Mouse (Mus musculus) hindbrain, embryonic 16.5 days (tissue): ENCODE data around the gene Npcd. TPM values are rescaled to one million over a fixed set of nuclear protein-coding genes. Genes with fewer than 3 reads are reported as not detected.

Experiments used
- ATAC-seq: fragments of 200-750 bp; cut with Nextera tagmentation; 2 replicates; pipeline ENCODE4 v1.8.0; 2017; ENCODE audit warnings: moderate TSS enrichment, moderate library complexity
- H3K27ac ChIP-seq: fragments of 300-500 bp; sonication (generic); 2 replicates; pipeline ENCODE4 v1.5.1; 2014; ENCODE audit warnings: low read depth, mild to moderate bottlenecking, control low read depth, low read length, moderate library complexity
- H3K27me3 ChIP-seq: fragments of 300-500 bp; sonication (generic); replicated peaks from 2 replicates; pipeline ENCODE4 v1.6.1; 2014; ENCODE audit warnings: low read length; ENCODE audit not compliant: control insufficient read depth, insufficient read depth
- H3K36me3 ChIP-seq: fragments of 300-500 bp; sonication (generic); 2 replicates; pipeline ENCODE4 v1.6.1; 2014; ENCODE audit warnings: mild to moderate bottlenecking, low read length, moderate library complexity, mixed read lengths; ENCODE audit not compliant: control insufficient read depth, insufficient read depth
- H3K4me1 ChIP-seq: fragments of 300-500 bp; sonication (generic); 2 replicates; pipeline ENCODE4 v1.6.1; 2014; ENCODE audit warnings: low read depth, low read length; ENCODE audit not compliant: control insufficient read depth, insufficient read depth
- H3K4me2 ChIP-seq: fragments of 300-500 bp; sonication (generic); 2 replicates; pipeline ENCODE4 v1.6.1; 2014; ENCODE audit warnings: mild to moderate bottlenecking, low read length, control low read depth, moderate library complexity
- H3K4me3 ChIP-seq: fragments of 300-500 bp; sonication (generic); 2 replicates; pipeline ENCODE4 v1.5.1; 2014; ENCODE audit warnings: mild to moderate bottlenecking, low read length, control low read depth, moderate library complexity
- H3K9ac ChIP-seq: fragments of 300-500 bp; sonication (generic); 2 replicates; pipeline ENCODE4 v1.6.1; 2014; ENCODE audit warnings: low read depth, mild to moderate bottlenecking, control low read depth, low read length, moderate library complexity
- H3K9me3 ChIP-seq: fragments of 300-500 bp; sonication (generic); 2 replicates; pipeline ENCODE4 v1.6.1; 2014; ENCODE audit warnings: mild to moderate bottlenecking, low read length, moderate library complexity; ENCODE audit not compliant: control insufficient read depth
- WGBS: fragments of 180-500 bp; shearing (Covaris S2); extraction: QIAGEN DNeasy Blood & Tissue Kit; methylation state at CpG from one replicate; pipeline ENCODE4 v1.1.7; 2014; 5-methylcytosine and 5-hydroxymethylcytosine counted together
- polyA plus RNA-seq: library from polyadenylated mRNA; unstranded; fragments of >200 nt; fragmentation: Nextera tagmentation; extraction: Ambion mirVana; gene quantifications from 2 replicates; pipeline ENCODE4 v1.2.1, GENCODE M21; 2015

Gene Npcd
- 0.41 and 0.67 TPM in 2 replicates for polyA plus RNA-seq

- H3K27me3 ChIP-seq: no peaks in the 10 kb centered on the region
- peak within 1 kb of the TSS; percentile 82 for H3K4me3 ChIP-seq
- ATAC-seq: peak; percentile 92
- peak within 1 kb of the TSS; percentile 98 for H3K27ac ChIP-seq
- peaks cover 41% of the 10 kb centered on the region for H3K4me1 ChIP-seq
- H3K4me2 ChIP-seq: peak within 1 kb of the TSS; percentile 97
- WGBS: 0% methylated on average over 53 of the region's 58 CpGs
- H3K9me3 ChIP-seq: no peaks in the 10 kb centered on the region
- H3K36me3 ChIP-seq: no peaks in the 10 kb centered on the region
- H3K9ac ChIP-seq: peak within 1 kb of the TSS; percentile 96
Observed at GRCm38 (mm10) chr15:79834130-79834880, at the start of gene Npcd, which contains the start of gene Cbx6. Gene Npcd, minus strand, starts transcription at chr15:79834237. Gene Cbx6, minus strand, starts transcription at chr15:79834688.

GRCm38 (mm10) chr15:79883352-79883822 is 49.4 kb upstream of the Npcd start:
- Histone ChIP-seq H3K27me3 (no peaks in the 10 kb centered on the region), H3K9ac (peak overlapping the region; percentile 80), H3K4me2 (peak overlapping the region; percentile 85), H3K36me3 (no peaks in the 10 kb centered on the region), H3K4me3 (peak overlapping the region; percentile 48), H3K27ac (peak overlapping the region; percentile 96), H3K9me3 (no peaks in the 10 kb centered on the region), H3K4me1 (peaks cover 3% of the 10 kb centered on the region)
- ATAC-seq: peak; percentile 92
- WGBS: under 1% methylated on average over 30 of the region's 30 CpGs

- peak overlapping the region; percentile 85 for H3K4me2 ChIP-seq
- H3K9me3 ChIP-seq: no peaks in the 10 kb centered on the region
- no peaks in the 10 kb centered on the region for H3K27me3 ChIP-seq
- peak; percentile 83 for ATAC-seq
- WGBS: 13% methylated on average over 19 of the region's 19 CpGs
- H3K27ac ChIP-seq: peak overlapping the region; percentile 96
- H3K4me1 ChIP-seq: peaks cover 3% of the 10 kb centered on the region
- peak overlapping the region; percentile 48 for H3K4me3 ChIP-seq
- H3K9ac ChIP-seq: peak overlapping the region; percentile 80
- H3K36me3 ChIP-seq: no peaks in the 10 kb centered on the region
Observed at GRCm38 (mm10) chr15:79882623-79883267, 48.7 kb upstream of the Npcd start.

DNA sequence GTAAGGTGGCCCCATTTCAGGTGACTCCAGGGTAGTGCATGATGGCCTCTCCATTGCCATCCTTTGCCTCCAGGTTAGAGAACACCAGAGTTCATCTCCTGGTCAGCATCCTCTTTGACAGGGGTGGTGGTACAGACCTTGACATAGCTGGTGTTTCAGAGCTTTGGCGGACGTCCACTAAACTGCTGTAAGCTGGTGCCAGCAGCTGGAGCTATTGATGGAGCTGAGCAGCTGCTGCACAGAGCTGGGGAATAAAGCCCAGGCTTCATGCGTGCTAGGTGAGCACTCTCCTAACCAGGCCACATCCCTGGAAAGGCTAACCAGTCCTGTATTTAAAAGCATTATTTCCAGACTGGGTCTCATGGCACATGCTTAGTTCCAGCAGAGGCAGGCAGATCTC is 46.4 kb upstream of the Npcd start:
- peaks cover 3% of the 10 kb centered on the region for H3K4me1 ChIP-seq
- H3K9me3 ChIP-seq: no peaks in the 10 kb centered on the region
- no peak for ATAC-seq
- H3K9ac ChIP-seq: no peak overlapping the region
- H3K27me3 ChIP-seq: no peaks in the 10 kb centered on the region
- H3K27ac ChIP-seq: no peak overlapping the region
- H3K4me2 ChIP-seq: no peak overlapping the region
- no peaks in the 10 kb centered on the region for H3K36me3 ChIP-seq
- no peak overlapping the region for H3K4me3 ChIP-seq
- 74% methylated on average over 3 of the region's 3 CpGs for WGBS

DNA sequence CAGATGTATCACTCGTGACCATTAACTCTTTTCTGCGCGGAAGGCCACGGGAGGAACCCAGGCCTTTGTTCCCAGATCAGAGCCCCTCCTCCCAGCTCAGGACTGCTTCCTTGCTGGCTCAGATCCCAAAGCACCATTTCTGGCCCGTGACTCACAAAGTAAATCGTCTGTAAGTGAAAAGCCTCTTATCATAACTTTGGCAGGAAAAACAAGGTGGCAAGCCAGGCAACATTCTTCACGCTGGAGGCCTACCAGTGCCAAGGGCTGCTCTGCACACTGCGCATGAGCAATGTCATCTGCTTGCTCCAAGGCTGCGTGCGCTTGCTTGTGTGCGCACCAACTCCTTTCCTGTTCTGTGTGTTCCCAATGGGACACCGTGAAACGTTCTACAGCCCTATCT is 45.3 kb upstream of the Npcd start:
- no peaks in the 10 kb centered on the region for H3K9me3 ChIP-seq
- ATAC-seq: 0 out of 2 replicates have a peak, but pooled peaks have one; percentile 32
- H3K4me2 ChIP-seq: peak overlapping the region; percentile 34; the same call in 1 of the 2 replicates
- peaks cover 3% of the 10 kb centered on the region for H3K4me1 ChIP-seq
- peak overlapping the region; percentile 71 for H3K27ac ChIP-seq
- peak overlapping the region; percentile 9; the same call in 1 of the 2 replicates for H3K9ac ChIP-seq
- H3K36me3 ChIP-seq: no peaks in the 10 kb centered on the region
- H3K4me3 ChIP-seq: no peak overlapping the region
- no peaks in the 10 kb centered on the region for H3K27me3 ChIP-seq
- WGBS: 43% methylated on average over 13 of the region's 13 CpGs

DNA sequence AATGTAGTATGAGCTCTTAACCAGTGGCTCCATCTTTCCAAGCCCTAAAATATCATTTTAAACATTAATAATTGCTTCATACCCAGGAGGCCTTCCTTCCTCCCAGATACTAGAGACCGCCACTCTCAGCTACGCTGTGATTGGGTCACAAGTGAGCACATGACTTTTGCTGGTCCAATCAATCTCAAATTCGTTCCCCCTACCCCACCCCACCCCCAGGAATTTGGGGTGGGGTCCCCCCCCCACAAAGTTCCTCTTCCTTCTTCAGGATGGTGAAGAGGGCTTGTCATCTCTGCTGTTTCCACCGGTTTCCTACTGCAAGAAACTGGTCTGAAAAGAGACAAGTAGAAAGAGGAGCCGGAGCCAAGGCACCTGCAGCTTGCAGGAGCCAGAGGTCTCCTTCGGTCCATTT is 44.7 kb upstream of the Npcd start:
- Histone ChIP-seq H3K4me1 (peaks cover 3% of the 10 kb centered on the region), H3K9me3 (no peaks in the 10 kb centered on the region), H3K9ac (no peak overlapping the region; the same call in 1 of the 2 replicates), H3K27ac (peak overlapping the region; percentile 71), H3K36me3 (no peaks in the 10 kb centered on the region), H3K4me3 (no peak overlapping the region), H3K4me2 (peak overlapping the region; percentile 34; the same call in 1 of the 2 replicates), H3K27me3 (no peaks in the 10 kb centered on the region)
- 64% methylated on average over 6 of the region's 6 CpGs for WGBS
- no peak for ATAC-seq

- no peak for ATAC-seq
- Histone ChIP-seq H3K27ac (no peak overlapping the region), H3K4me2 (no peak overlapping the region), H3K9me3 (no peaks in the 10 kb centered on the region), H3K36me3 (no peaks in the 10 kb centered on the region), H3K4me3 (no peak overlapping the region), H3K27me3 (no peaks in the 10 kb centered on the region), H3K9ac (no peak overlapping the region), H3K4me1 (peaks cover 3% of the 10 kb centered on the region; the same call in 1 of the 2 replicates)
- 86% methylated on average over 18 of the region's 18 CpGs for WGBS
Observed at GRCm38 (mm10) chr15:79875261-79875995, 41.4 kb upstream of the Npcd start.

DNA sequence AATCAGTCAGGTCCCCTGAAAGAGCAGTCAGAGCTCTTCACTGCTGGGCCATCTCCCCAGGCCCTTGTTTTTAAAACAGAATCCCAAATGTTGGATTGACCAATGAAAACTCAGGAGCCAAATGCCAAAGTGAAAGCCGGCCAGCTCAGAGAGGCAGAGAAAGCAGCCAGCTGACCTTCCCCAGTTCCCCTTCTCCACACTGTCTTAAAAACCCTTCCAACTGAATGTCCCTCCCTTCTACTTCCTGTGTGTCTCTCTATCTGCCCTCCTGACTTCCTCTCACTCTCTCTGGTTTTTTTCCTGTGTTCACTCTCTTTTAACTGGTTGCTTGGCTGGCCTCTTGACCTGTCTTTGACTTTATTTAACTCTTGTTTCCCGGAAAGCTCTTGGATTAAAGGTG is 40.0 kb upstream of the Npcd start:
- Histone ChIP-seq H3K9ac (no peak overlapping the region), H3K27ac (no peak overlapping the region), H3K4me3 (no peak overlapping the region), H3K4me1 (peaks cover 2% of the 10 kb centered on the region; the same call in 1 of the 2 replicates), H3K9me3 (no peaks in the 10 kb centered on the region), H3K36me3 (no peaks in the 10 kb centered on the region), H3K27me3 (no peaks in the 10 kb centered on the region), H3K4me2 (no peak overlapping the region)
- 55% methylated on average over 2 of the region's 2 CpGs for WGBS
- ATAC-seq: no peak
